Mouse (Mus musculus) limb, embryonic 13.5 days (tissue): ENCODE results near the gene Hist1h2bk. TPM values are rescaled to one million over a fixed set of nuclear protein-coding genes. Genes with fewer than 3 reads are reported as not detected.

Source experiments
- microRNA-seq: library from miRNA; unstranded; fragments of <30 nt; microRNA quantifications from one replicate; pipeline ENCODE4, GENCODE M21; 2016
- polyA plus RNA-seq: library from polyadenylated mRNA; unstranded; fragments of >200 nt; fragmentation: Nextera tagmentation; extraction: Ambion mirVana; gene quantifications from 2 replicates; pipeline ENCODE4 v1.2.1, GENCODE M21; 2015

The Hist1h2bk gene
- polyA plus RNA-seq, 1 experiment from 2014 or later, result 14.4 TPM

Small RNA genes within 50 kb of the gene (microRNA-seq; reads per million reads assigned to microRNA genes)
- gene Gm26300, result not detected
- gene Gm44390, result not detected
- gene Gm44486, result not detected

Other genes with a start within 250 kb of the Hist1h2bk start
- 6.8 and 17.0 TPM in 2 replicates for gene Hist1h2an, start 248.7 kb upstream of the Hist1h2bk start, polyA plus RNA-seq
- 3.3 TPM in 2 replicates for gene Hist1h2bp, start 248.4 kb upstream of the Hist1h2bk start, polyA plus RNA-seq
- gene Hist1h2bq, start 225.7 kb upstream of the Hist1h2bk start, polyA plus RNA-seq, result 33.2 and 35.5 TPM in 2 replicates
- not detected in 2 replicates for gene Hist1h2ao, start 225.4 kb upstream of the Hist1h2bk start, polyA plus RNA-seq
- not detected in 2 replicates for gene Hist1h4m, start 224.1 kb upstream of the Hist1h2bk start, polyA plus RNA-seq
- gene Hist1h4n, start 203.7 kb upstream of the Hist1h2bk start, polyA plus RNA-seq, result 20.5 and 21.8 TPM in 2 replicates
- gene Hist1h2ap, start 202.4 kb upstream of the Hist1h2bk start, polyA plus RNA-seq, result 3,649 and 3,737 TPM in 2 replicates
- 34.8 and 36.3 TPM in 2 replicates for gene Hist1h2br, start 202.1 kb upstream of the Hist1h2bk start, polyA plus RNA-seq
- 18.3 and 20.2 TPM in 2 replicates for gene Zfp184, start 90.8 kb upstream of the Hist1h2bk start, polyA plus RNA-seq
- 0.37 and 0.38 TPM in 2 replicates for gene Pom121l2, start 54.7 kb upstream of the Hist1h2bk start, polyA plus RNA-seq
- gene Prss16, start 26.1 kb upstream of the Hist1h2bk start, polyA plus RNA-seq, result 0.98 and 1.1 TPM in 2 replicates
- gene Hist1h2ah, start 302 bp upstream of the Hist1h2bk start, polyA plus RNA-seq, result 8.8 and 11.8 TPM in 2 replicates
- 25.3 and 27.8 TPM in 2 replicates for gene Hist1h4i, start 5.5 kb downstream of the Hist1h2bk start, polyA plus RNA-seq
- gene Hist1h2ag, start 7.1 kb downstream of the Hist1h2bk start, polyA plus RNA-seq, result 75.9 and 76.5 TPM in 2 replicates
- gene Hist1h2bj, start 7.3 kb downstream of the Hist1h2bk start, polyA plus RNA-seq, result 17.9 TPM in 2 replicates
- not detected in 2 replicates for gene Vmn1r188, start 48.6 kb downstream of the Hist1h2bk start, polyA plus RNA-seq
- gene Vmn1r189, start 70.0 kb downstream of the Hist1h2bk start, polyA plus RNA-seq, result not detected in 2 replicates
- gene Vmn1r191, start 148.1 kb downstream of the Hist1h2bk start, polyA plus RNA-seq, result not detected in 2 replicates
- gene Vmn1r192, start 155.3 kb downstream of the Hist1h2bk start, polyA plus RNA-seq, result not detected in 2 replicates
- gene Vmn1r193, start 187.3 kb downstream of the Hist1h2bk start, polyA plus RNA-seq, result not detected in 2 replicates
- not detected in 2 replicates for gene Vmn1r194, start 208.3 kb downstream of the Hist1h2bk start, polyA plus RNA-seq
- gene Vmn1r195, start 234.7 kb downstream of the Hist1h2bk start, polyA plus RNA-seq, result not detected in 2 replicates